Mouse (Mus musculus) CH12.LX (cell line): ENCODE measurements at regions not wholly inside any gene's neighbourhood (a gene's known extent, or its start where the extent isn't known, plus 50 kb on each side); places are given as distances from the start of the nearest gene placed in this dataset.

ENCODE experiments used
- BHLHE40 ChIP-seq: IDR thresholded peaks from 2 replicates; pipeline ENCODE4 v1.6.1; 2011; ENCODE audit warnings: mild to moderate bottlenecking, low read depth, low read length, improper control_type of control experiment
- CTCF ChIP-seq, 2 experiments: IDR thresholded peaks in 1 of 2; conservative IDR thresholded peaks in 1 of 2; 2 replicates each; pipeline ENCODE4 v1.5.1; 2011 to 2012; ENCODE audit warnings: low read depth in 2 of 2, low read length in 2 of 2, improper control_type of control experiment in 1 of 2, inconsistent platforms in 1 of 2, mild to moderate bottlenecking in 1 of 2, moderate library complexity in 1 of 2
- EP300 ChIP-seq: IDR thresholded peaks from 2 replicates; pipeline ENCODE4 v1.6.1; 2011; ENCODE audit warnings: low read length, improper control_type of control experiment
- JUN ChIP-seq: IDR thresholded peaks from 2 replicates; pipeline ENCODE4 v1.6.1; 2011; ENCODE audit warnings: low read depth, mild to moderate bottlenecking, low read length, improper control_type of control experiment, moderate library complexity; ENCODE audit not compliant: insufficient read depth
- MXI1 ChIP-seq: IDR thresholded peaks from 2 replicates; pipeline ENCODE4 v1.6.1; 2011; ENCODE audit warnings: mild to moderate bottlenecking, low read depth, low read length, improper control_type of control experiment
- NELFE ChIP-seq: IDR thresholded peaks from 2 replicates; pipeline ENCODE4 v1.6.1; 2011; ENCODE audit warnings: low read depth, low read length, improper control_type of control experiment
- NRF1 ChIP-seq: IDR thresholded peaks from 2 replicates; pipeline ENCODE4 v1.6.1; 2014; ENCODE audit warnings: low read depth, mild to moderate bottlenecking, inconsistent platforms, low read length, improper control_type of control experiment, moderate library complexity
- RAD21 ChIP-seq: IDR thresholded peaks from 2 replicates; pipeline ENCODE4 v1.6.1; 2011; ENCODE audit warnings: low read depth, mild to moderate bottlenecking, low read length, improper control_type of control experiment, moderate library complexity
- USF2 ChIP-seq: conservative IDR thresholded peaks from 2 replicates; pipeline ENCODE4 v1.6.1; 2011; ENCODE audit warnings: low read depth, low read length, improper control_type of control experiment
- ZMIZ1 ChIP-seq: IDR thresholded peaks from 2 replicates; pipeline ENCODE4 v1.6.1; 2012; ENCODE audit warnings: low read depth, mild to moderate bottlenecking, inconsistent platforms, low read length, improper control_type of control experiment
- ZNF384 ChIP-seq: IDR thresholded peaks from 2 replicates; pipeline ENCODE4 v1.6.1; 2012; ENCODE audit warnings: low read depth, low read length, improper control_type of control experiment, inconsistent platforms

- TF ChIP-seq USF2 (no peak), ZNF384 (no peak), BHLHE40 (no peak), CTCF (conservative IDR thresholded peaks at IDR 0.05 in 1 of 2, IDR thresholded peaks at IDR 0.05 in 1 of 2; ENCODE audit: low read depth in 2 of 2, low read length in 2 of 2) (no peak), EP300 (no peak), NRF1 (no peak), RAD21 (no peak), ZMIZ1 (no peak), JUN (no peak), MXI1 (no peak), NELFE (no peak)
Measured at GRCm38 (mm10) chr8:91913971-91914370, 112.1 kb upstream of the Irx3 start.
